Mouse (Mus musculus) limb, embryonic 12.5 days (tissue): ENCODE results near the gene Nol4l. TPM values are rescaled to one million over a fixed set of nuclear protein-coding genes. Genes with fewer than 3 reads are reported as not detected.

Experiments used
- ATAC-seq: fragments of 200-750 bp; cut with Nextera tagmentation; 2 replicates; pipeline ENCODE4 v1.8.0; 2017; ENCODE audit warnings: low read depth, moderate TSS enrichment; ENCODE audit not compliant: insufficient number of reproducible peaks, insufficient read depth, low FRiP score, low TSS enrichment
- H3K27ac ChIP-seq: fragments of 300-500 bp; sonication (generic); 2 replicates; pipeline ENCODE4 v1.5.1; 2016; ENCODE audit warnings: mild to moderate bottlenecking, moderate library complexity
- H3K27me3 ChIP-seq: fragments of 300-500 bp; sonication (generic); 2 replicates; pipeline ENCODE4 v1.6.1; 2016; ENCODE audit warnings: mild to moderate bottlenecking, moderate library complexity
- H3K36me3 ChIP-seq: fragments of 300-500 bp; sonication (generic); 2 replicates; pipeline ENCODE4 v1.6.1; 2016; ENCODE audit warnings: mild to moderate bottlenecking, moderate library complexity
- H3K4me1 ChIP-seq: fragments of 300-500 bp; sonication (generic); replicated peaks from 2 replicates; pipeline ENCODE4 v1.6.1; 2016
- H3K4me2 ChIP-seq: fragments of 300-500 bp; sonication (generic); 2 replicates; pipeline ENCODE4 v1.6.1; 2016; ENCODE audit warnings: mild to moderate bottlenecking, moderate library complexity
- H3K4me3 ChIP-seq: fragments of 300-500 bp; sonication (generic); replicated peaks from 2 replicates; pipeline ENCODE4 v1.5.1; 2016; ENCODE audit warnings: mild to moderate bottlenecking
- H3K9ac ChIP-seq: fragments of 300-500 bp; sonication (generic); replicated peaks from 2 replicates; pipeline ENCODE4 v1.6.1; 2016; ENCODE audit warnings: mild to moderate bottlenecking, moderate library complexity
- H3K9me3 ChIP-seq: fragments of 300-500 bp; sonication (generic); 2 replicates; pipeline ENCODE4 v1.6.1; 2016; ENCODE audit warnings: mild to moderate bottlenecking, moderate library complexity
- WGBS: fragments of 180-500 bp; shearing (Covaris S2); methylation state at CpG from one replicate; pipeline ENCODE4 v1.1.7; 2016; 5-methylcytosine and 5-hydroxymethylcytosine counted together
- polyA plus RNA-seq: library from polyadenylated mRNA; unstranded; fragments of >200 nt; fragmentation: Nextera tagmentation; extraction: Ambion mirVana; gene quantifications from 2 replicates; pipeline ENCODE4 v1.2.1, GENCODE M21; 2016

Gene Nol4l
- polyA plus RNA-seq, 1 experiment from 2014 or later, result 12.5 TPM

- Histone ChIP-seq H3K9ac (peak overlapping the region; percentile 87), H3K27me3 (no peaks in the 10 kb centered on the region), H3K9me3 (no peaks in the 10 kb centered on the region), H3K4me3 (peak overlapping the region; percentile 89), H3K4me2 (peak overlapping the region; percentile 91), H3K4me1 (peaks cover 37% of the 10 kb centered on the region), H3K36me3 (no peaks in the 10 kb centered on the region), H3K27ac (peak overlapping the region; percentile 96)
- ATAC-seq, result peak; percentile 38; the same call in 1 of the 2 replicates
- 2% methylated on average over 52 of the region's 59 CpGs for WGBS
Observed at GRCm38 (mm10) chr2:153443434-153444240, 86.1 kb downstream of the Nol4l start.

GRCm38 (mm10) chr2:153442720-153443119 lies 87.1 kb downstream of the Nol4l start:
- WGBS, result 5% methylated on average over 5 of the region's 5 CpGs
- peak overlapping the region; percentile 89 for H3K4me3 ChIP-seq
- H3K9ac ChIP-seq, result peak overlapping the region; percentile 87; the same call in 1 of the 2 replicates
- no peak for ATAC-seq
- peak overlapping the region; percentile 79 for H3K27ac ChIP-seq
- no peaks in the 10 kb centered on the region for H3K9me3 ChIP-seq
- H3K27me3 ChIP-seq, result no peaks in the 10 kb centered on the region
- peaks cover 42% of the 10 kb centered on the region for H3K4me1 ChIP-seq
- H3K36me3 ChIP-seq, result no peaks in the 10 kb centered on the region
- peak overlapping the region; percentile 91 for H3K4me2 ChIP-seq

- Histone ChIP-seq H3K4me3 (no peak overlapping the region), H3K9ac (peak overlapping the region; percentile 28; the same call in 1 of the 2 replicates), H3K4me2 (peak overlapping the region; percentile 91), H3K4me1 (peaks cover 57% of the 10 kb centered on the region), H3K27ac (peak overlapping the region; percentile 79), H3K9me3 (no peaks in the 10 kb centered on the region), H3K27me3 (no peaks in the 10 kb centered on the region), H3K36me3 (peaks cover under 1% of the 10 kb centered on the region; the same call in 1 of the 2 replicates)
- ATAC-seq, result no peak
- WGBS, result 15% methylated on average over 3 of the region's 3 CpGs
Observed at GRCm38 (mm10) chr2:153441228-153441627, 88.5 kb downstream of the Nol4l start.

- no peak for ATAC-seq
- Histone ChIP-seq H3K4me2 (peak overlapping the region; percentile 91), H3K27me3 (no peaks in the 10 kb centered on the region), H3K27ac (peak overlapping the region; percentile 79), H3K4me1 (peaks cover 59% of the 10 kb centered on the region), H3K9ac (0 out of 2 replicates have a peak overlapping the region, but pooled peaks have one; percentile 37), H3K36me3 (peaks cover 5% of the 10 kb centered on the region; the same call in 1 of the 2 replicates), H3K9me3 (no peaks in the 10 kb centered on the region), H3K4me3 (no peak overlapping the region)
- WGBS, result 47% methylated on average over 2 of the region's 2 CpGs
Observed at GRCm38 (mm10) chr2:153440755-153441154, 89.0 kb downstream of the Nol4l start.

- ATAC-seq, result no peak
- 0 out of 2 replicates have a peak overlapping the region, but pooled peaks have one; percentile 0 for H3K4me3 ChIP-seq
- no peak overlapping the region; the same call in 1 of the 2 replicates for H3K9ac ChIP-seq
- H3K4me2 ChIP-seq, result peak overlapping the region; percentile 36
- H3K27ac ChIP-seq, result peak overlapping the region; percentile 86
- peaks cover 82% of the 10 kb centered on the region for H3K4me1 ChIP-seq
- WGBS, result 28% methylated on average over 2 of the region's 2 CpGs
- no peaks in the 10 kb centered on the region for H3K27me3 ChIP-seq
- H3K9me3 ChIP-seq, result no peaks in the 10 kb centered on the region
- H3K36me3 ChIP-seq, result peaks cover 24% of the 10 kb centered on the region
Observed at GRCm38 (mm10) chr2:153437306-153437659, 92.5 kb downstream of the Nol4l start.

GRCm38 (mm10) chr2:153436641-153437305 lies 93.0 kb downstream of the Nol4l start:
- peak overlapping the region; percentile 86 for H3K27ac ChIP-seq
- H3K4me1 ChIP-seq, result peaks cover 80% of the 10 kb centered on the region
- H3K9me3 ChIP-seq, result no peaks in the 10 kb centered on the region
- peak overlapping the region; percentile 36 for H3K4me2 ChIP-seq
- WGBS, result 17% methylated on average over 6 of the region's 6 CpGs
- ATAC-seq, result no peak
- 0 out of 2 replicates have a peak overlapping the region, but pooled peaks have one; percentile 0 for H3K4me3 ChIP-seq
- H3K27me3 ChIP-seq, result no peaks in the 10 kb centered on the region
- no peak overlapping the region; the same call in 1 of the 2 replicates for H3K9ac ChIP-seq
- peaks cover 29% of the 10 kb centered on the region for H3K36me3 ChIP-seq

- no peaks in the 10 kb centered on the region for H3K27me3 ChIP-seq
- peaks cover 64% of the 10 kb centered on the region for H3K4me1 ChIP-seq
- H3K4me2 ChIP-seq, result no peak overlapping the region
- no peaks in the 10 kb centered on the region for H3K9me3 ChIP-seq
- H3K36me3 ChIP-seq, result peaks cover 46% of the 10 kb centered on the region
- peak overlapping the region; percentile 34; the same call in 1 of the 2 replicates for H3K9ac ChIP-seq
- peak; percentile 29; the same call in 1 of the 2 replicates for ATAC-seq
- 34% methylated on average over 9 of the region's 9 CpGs for WGBS
- H3K4me3 ChIP-seq, result no peak overlapping the region
- H3K27ac ChIP-seq, result peak overlapping the region; percentile 86
Observed at GRCm38 (mm10) chr2:153434880-153435831, 94.6 kb downstream of the Nol4l start.

GRCm38 (mm10) chr2:153433859-153434258 lies 95.9 kb downstream of the Nol4l start:
- H3K4me1 ChIP-seq, result peaks cover 63% of the 10 kb centered on the region
- no peaks in the 10 kb centered on the region for H3K27me3 ChIP-seq
- no peak for ATAC-seq
- WGBS, result 31% methylated on average over 3 of the region's 3 CpGs
- peaks cover 59% of the 10 kb centered on the region for H3K36me3 ChIP-seq
- H3K4me3 ChIP-seq, result no peak overlapping the region
- H3K27ac ChIP-seq, result peak overlapping the region; percentile 86; the same call in 1 of the 2 replicates
- no peaks in the 10 kb centered on the region for H3K9me3 ChIP-seq
- no peak overlapping the region for H3K9ac ChIP-seq
- no peak overlapping the region for H3K4me2 ChIP-seq

- ATAC-seq, result no peak
- 29% methylated on average over 7 of the region's 7 CpGs for WGBS
- no peaks in the 10 kb centered on the region for H3K27me3 ChIP-seq
- no peak overlapping the region for H3K4me2 ChIP-seq
- peaks cover 69% of the 10 kb centered on the region for H3K36me3 ChIP-seq
- no peak overlapping the region for H3K9ac ChIP-seq
- H3K27ac ChIP-seq, result peak overlapping the region; percentile 51; the same call in 1 of the 2 replicates
- H3K9me3 ChIP-seq, result no peaks in the 10 kb centered on the region
- peaks cover 56% of the 10 kb centered on the region for H3K4me1 ChIP-seq
- H3K4me3 ChIP-seq, result no peak overlapping the region
Observed at GRCm38 (mm10) chr2:153432492-153432891, 97.3 kb downstream of the Nol4l start.

- no peak for ATAC-seq
- Histone ChIP-seq H3K27me3 (no peaks in the 10 kb centered on the region), H3K36me3 (peaks cover 66% of the 10 kb centered on the region), H3K4me1 (peaks cover 51% of the 10 kb centered on the region), H3K9ac (no peak overlapping the region), H3K9me3 (no peaks in the 10 kb centered on the region), H3K4me3 (no peak overlapping the region), H3K4me2 (no peak overlapping the region), H3K27ac (no peak overlapping the region)
- 88% methylated on average over 1 of the region's 1 CpGs for WGBS
Observed at GRCm38 (mm10) chr2:153430571-153430970, 99.2 kb downstream of the Nol4l start.
